Mouse (Mus musculus): ENCODE results near the gene 8030474K03Rik. TPM values are rescaled to one million over a fixed set of nuclear protein-coding genes. Genes with fewer than 3 reads are reported as not detected.
"Not testable (repeated sequence)": the region's sequence is repeated elsewhere in the genome, so short reads cannot be mapped to it uniquely, and the experiment has no call there.

The 8030474K03Rik gene
- not detected for total RNA-seq (2021)
- long read RNA-seq, experiment 1: 0 reads
- long read RNA-seq, experiment 2: 0 reads

GRCm38 (mm10) chrX:101794342-101794741, at the start of gene 8030474K03Rik, which contains the start of gene Gm4779:
Gene 8030474K03Rik, plus strand, starts transcription at chrX:101794656.
Gene Gm4779, minus strand, starts transcription at chrX:101794423.
- DNase-seq: no peak

DNA sequence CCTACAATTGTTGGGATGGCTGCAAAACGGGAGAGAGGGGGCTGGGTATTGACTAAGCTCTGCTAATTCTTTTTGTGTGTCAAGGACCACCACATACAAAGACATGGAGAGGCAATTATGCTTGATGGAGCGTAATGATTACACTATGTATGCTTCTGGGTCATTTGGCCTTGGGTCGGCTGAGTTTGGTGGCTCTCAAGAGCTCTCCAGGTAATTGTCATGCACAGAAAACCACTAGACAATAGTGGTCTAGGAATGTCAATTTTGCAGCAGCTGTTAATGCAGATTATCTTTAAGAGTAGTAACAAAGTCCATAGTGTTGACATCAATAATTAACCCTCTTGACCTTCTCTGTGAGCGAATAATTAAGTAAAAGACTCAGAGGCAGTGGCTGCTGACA, 44.3 kb upstream of the 8030474K03Rik start:
- DNase-seq: no peak

DNA sequence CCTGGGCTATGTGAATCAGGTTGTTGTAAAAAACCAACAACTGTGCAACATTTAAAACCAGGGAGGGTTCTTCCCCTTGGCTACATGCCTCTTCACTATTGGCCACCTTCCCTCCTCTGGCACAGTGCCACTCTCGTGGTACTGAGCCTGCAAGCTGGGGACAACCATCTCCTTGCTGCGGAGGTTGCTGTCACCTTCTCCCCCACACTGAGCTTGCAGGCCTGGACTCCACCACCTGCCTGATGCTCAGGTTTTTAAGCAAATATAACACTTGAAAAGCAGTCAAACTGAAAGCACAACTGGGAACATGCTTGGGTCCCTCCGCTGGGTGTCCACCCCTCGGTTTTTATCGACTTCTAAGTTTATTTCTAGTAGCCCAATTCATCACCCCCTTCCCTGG, 40.0 kb upstream of the 8030474K03Rik start:
- DNase-seq: peak; percentile 5 to 27

DNA sequence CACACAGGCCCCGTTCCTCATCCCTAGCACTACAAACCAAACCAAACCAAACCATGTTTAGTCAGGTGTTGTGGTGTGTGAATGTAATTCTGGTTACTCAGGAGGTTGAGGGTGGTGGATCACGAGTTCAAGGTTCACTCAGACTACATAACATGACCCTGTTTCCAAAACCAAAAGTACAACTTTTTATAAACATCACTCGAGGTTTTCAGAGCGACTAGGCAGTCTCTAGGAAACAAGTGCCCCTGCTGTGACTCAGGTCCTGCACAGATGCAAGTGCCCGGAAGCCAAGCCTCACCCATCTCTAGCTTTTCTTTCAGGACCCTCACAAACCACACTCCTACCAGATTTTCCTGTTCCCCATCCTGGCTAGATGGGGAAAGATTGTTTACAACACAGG, 29.8 kb upstream of the 8030474K03Rik start:
- DNase-seq: no peak

DNA sequence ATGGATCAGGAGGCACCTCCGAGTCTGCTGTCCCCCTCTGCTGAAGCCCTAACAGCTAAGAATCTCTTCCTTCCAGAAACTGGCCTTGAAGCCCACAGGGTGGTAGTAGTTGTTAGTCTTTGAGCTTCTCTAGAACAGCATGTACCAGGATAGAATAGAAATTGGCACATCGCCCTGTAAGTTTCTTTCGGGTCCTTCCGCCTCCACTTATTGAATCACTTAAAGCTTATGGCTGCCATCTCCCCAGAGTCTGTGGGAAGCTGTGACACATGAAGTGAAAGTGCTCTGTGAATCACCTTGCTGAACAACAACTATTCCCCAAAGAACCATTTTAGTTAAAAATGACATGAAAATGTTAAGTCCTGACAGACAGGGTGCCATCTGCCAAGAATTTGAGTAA, 29.3 kb upstream of the 8030474K03Rik start:
- no peak for DNase-seq

DNA sequence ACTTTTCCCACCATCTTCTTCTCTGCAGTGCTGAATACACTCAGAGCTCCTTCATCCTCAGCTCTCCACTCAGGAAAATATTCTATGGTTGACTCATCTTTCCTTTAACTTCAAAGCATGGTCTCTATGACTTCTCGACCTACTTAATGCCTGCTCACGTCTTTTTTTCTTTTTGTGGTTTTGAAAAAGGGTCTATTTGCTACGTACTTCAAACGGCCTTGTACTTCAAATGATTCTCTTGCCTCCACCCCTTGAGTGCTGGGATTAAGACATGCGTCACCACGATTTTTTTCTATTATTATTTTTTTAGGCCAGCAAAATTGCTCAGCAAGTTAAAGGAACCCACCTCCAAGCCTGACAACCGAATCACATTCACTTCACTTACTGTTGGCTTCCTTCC, 27.2 kb upstream of the 8030474K03Rik start:
- DNase-seq: no peak

DNA sequence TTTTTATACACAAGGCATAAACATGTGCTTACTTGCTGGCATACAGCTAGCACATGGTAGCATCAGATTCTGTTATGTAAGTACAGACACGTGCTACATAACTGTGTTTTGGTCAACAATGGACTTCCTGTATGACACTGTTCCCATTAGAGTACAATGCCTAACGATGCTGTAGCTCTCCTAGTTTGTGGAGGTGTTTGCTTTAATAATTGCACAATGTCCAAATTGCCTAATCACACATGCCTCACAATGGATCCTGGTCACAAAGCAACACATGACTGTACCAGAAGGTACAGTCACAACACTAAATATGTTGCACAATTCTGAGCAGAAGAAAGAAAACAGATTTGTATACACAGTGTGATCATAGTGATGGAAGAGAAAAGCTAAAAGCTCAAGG, 25.0 kb upstream of the 8030474K03Rik start:
- DNase-seq: no peak

DNA sequence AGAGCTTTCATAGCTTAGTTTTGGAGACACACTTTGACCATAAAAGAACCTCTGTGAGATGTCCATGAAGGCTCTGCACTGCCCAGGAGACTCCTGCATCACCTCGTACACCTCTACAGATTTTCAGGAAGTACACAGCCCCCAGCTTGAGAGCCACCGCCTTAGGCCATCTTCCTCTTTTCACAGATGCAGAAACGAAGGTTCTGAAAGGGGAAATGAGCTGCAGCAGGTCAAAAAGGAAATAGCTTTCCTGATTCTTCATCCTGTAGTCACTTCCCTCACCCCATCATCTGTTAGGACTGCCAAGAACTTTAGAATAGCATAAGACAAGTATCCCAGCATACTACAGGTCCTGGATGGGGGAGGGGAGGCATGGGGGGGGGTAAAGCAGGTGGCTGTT, 24.1 kb upstream of the 8030474K03Rik start:
- DNase-seq: no peak

GRCm38 (mm10) chrX:101772035-101772434, 22.4 kb upstream of the 8030474K03Rik start:
- peak; percentile 38 to 57 for DNase-seq

DNA sequence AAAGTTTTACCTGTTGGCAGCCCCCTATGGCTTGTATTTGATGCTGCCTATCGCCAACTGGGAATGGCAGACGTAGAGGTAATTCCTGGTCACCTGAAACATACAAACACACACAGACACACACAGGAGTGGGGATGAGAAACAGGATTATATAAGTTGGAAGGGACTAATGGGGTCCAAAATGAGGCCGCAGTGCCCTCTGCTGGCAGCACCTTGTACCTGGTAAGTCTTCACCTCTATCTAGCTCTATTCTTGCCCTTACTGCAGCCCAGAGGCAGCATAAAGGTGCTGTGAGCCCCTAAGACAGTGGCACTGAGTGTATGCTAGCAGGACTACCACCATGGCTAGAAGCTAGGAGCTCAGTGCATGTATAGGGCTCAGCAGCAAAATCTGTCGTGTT, 2.9 kb upstream of the 8030474K03Rik start:
- DNase-seq: peak; percentile 38 to 71

DNA sequence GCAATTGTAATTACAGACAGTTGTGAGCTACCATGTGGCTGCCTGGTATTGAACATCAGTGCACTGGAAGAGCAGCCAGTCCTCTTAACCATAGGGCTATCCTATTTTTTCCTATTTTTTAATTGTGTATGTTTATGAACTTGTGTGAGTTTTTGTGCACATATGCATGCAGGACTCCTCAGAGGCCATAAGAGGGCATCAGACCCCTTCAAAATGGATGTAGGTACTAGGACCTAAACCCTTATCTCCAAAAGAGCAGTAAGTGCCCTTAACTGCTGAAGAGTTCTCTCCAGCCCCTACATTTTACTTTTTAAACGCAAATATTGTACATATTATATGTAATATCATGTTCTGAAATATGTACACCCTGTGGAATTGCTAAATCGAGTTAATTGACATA, 11.1 kb downstream of the 8030474K03Rik start:
- DNase-seq: no peak

DNA sequence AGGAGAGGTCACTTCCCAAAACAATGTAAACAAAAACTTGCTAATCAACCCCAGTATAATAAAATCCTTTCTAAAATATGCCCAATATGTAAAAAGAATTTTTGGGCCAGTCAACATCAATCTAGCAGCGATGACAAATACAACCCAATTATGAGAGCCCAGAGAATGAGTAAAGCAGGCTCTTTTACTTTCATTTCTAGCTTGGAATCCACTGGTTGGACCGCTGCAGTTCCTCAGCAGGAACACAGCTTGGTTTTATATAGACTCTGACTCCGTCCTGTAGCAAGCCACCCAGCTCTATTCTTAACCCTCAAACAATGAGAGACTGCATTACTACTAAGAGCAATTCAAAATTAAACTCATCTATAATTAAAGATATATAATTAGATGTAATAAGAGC, 17.3 kb downstream of the 8030474K03Rik start:
- no peak for DNase-seq

- peak in 1 of 2 experiments; percentile 0 for DNase-seq
Observed at GRCm38 (mm10) chrX:101819163-101819562, 24.7 kb downstream of the 8030474K03Rik start.

GRCm38 (mm10) chrX:101819980-101820379, 25.5 kb downstream of the 8030474K03Rik start:
- DNase-seq: not testable (repeated sequence)

- peak in 1 of 2 experiments; percentile 20 for DNase-seq
Observed at GRCm38 (mm10) chrX:101847191-101847795, 52.8 kb downstream of the 8030474K03Rik start.

Other genes starting within 250 kb of the 8030474K03Rik start
- gene Ogt, start 154.6 kb upstream of the 8030474K03Rik start, total RNA-seq (2021): 100 to 1,000 TPM; 144 to 177 TPM
- gene Cxcr3, start 60.4 kb upstream of the 8030474K03Rik start, total RNA-seq (2021): under 1 TPM; 0.16 to 0.17 TPM
- gene Gm4779, start 233 bp upstream of the 8030474K03Rik start, total RNA-seq (2021): not detected
- gene Nhsl2, start 54.7 kb downstream of the 8030474K03Rik start, total RNA-seq (2021): 1 to 10 TPM; 3.6 to 7.1 TPM

Data from adrenal gland, postnatal 36 days (tissue).